Mouse (Mus musculus) heart, postnatal 0 days (tissue): Measurements from ENCODE around the gene Klf5. TPM values are rescaled to one million over a fixed set of nuclear protein-coding genes. Genes with fewer than 3 reads are reported as not detected.
A peak's percentile ranks its signal among the peaks of the same experiment; 100 is the strongest.

Experiments
- ATAC-seq: fragments of 200-750 bp; cut with Nextera tagmentation; 2 replicates; pipeline ENCODE4 v1.8.0; 2017; ENCODE audit warnings: low read depth, moderate number of reproducible peaks, moderate library complexity; ENCODE audit not compliant: insufficient read depth
- DNase-seq: peaks from one replicate; pipeline ENCODE4 v3.0.0-alpha.2; 2016; ENCODE audit warnings: low spot score
- H3K27ac ChIP-seq: fragments of 300-500 bp; sonication (generic); 2 replicates; pipeline ENCODE4 v1.5.1; 2014; ENCODE audit warnings: low read depth, mild to moderate bottlenecking
- H3K27me3 ChIP-seq: fragments of 300-500 bp; sonication (generic); 2 replicates; pipeline ENCODE4 v1.6.1; 2014; ENCODE audit warnings: low read length, mixed read lengths; ENCODE audit not compliant: control insufficient read depth, insufficient read depth
- H3K36me3 ChIP-seq: fragments of 300-500 bp; sonication (generic); replicated peaks from 2 replicates; pipeline ENCODE4 v1.6.1; 2014; ENCODE audit warnings: low read length, mixed read lengths; ENCODE audit not compliant: control insufficient read depth, insufficient read depth
- H3K4me1 ChIP-seq: fragments of 300-500 bp; sonication (generic); 2 replicates; pipeline ENCODE4 v1.6.1; 2014; ENCODE audit warnings: antibody characterized with exemption; ENCODE audit not compliant: control insufficient read depth, insufficient read depth
- H3K4me2 ChIP-seq: fragments of 300-500 bp; sonication (generic); 2 replicates; pipeline ENCODE4 v1.6.1; 2014; ENCODE audit warnings: low read depth, mild to moderate bottlenecking, low read length, moderate library complexity
- H3K4me3 ChIP-seq: fragments of 300-500 bp; sonication (generic); 2 replicates; pipeline ENCODE4 v1.5.1; 2014; ENCODE audit warnings: low read depth, low read length
- H3K9ac ChIP-seq: fragments of 300-500 bp; sonication (generic); replicated peaks from 2 replicates; pipeline ENCODE4 v1.6.1; 2014; ENCODE audit warnings: low read depth, low read length, mixed read lengths
- H3K9me3 ChIP-seq: fragments of 300-500 bp; sonication (generic); replicated peaks from 2 replicates; pipeline ENCODE4 v1.6.1; 2016; ENCODE audit warnings: low read length; ENCODE audit not compliant: control insufficient read depth
- CTCF ChIP-seq: IDR thresholded peaks from 2 replicates; pipeline ENCODE4 v1.5.1; 2016; ENCODE audit warnings: antibody characterized with exemption, control low read depth, low read depth
- EP300 ChIP-seq: IDR thresholded peaks from 2 replicates; pipeline ENCODE4 v1.6.1; 2016; ENCODE audit warnings: antibody characterized with exemption, low read depth
- WGBS: fragments of 180-500 bp; shearing (Covaris S2); extraction: QIAGEN DNeasy Blood & Tissue Kit; methylation state at CpG from one replicate; pipeline ENCODE4 v1.1.7; 2014; 5-methylcytosine and 5-hydroxymethylcytosine counted together
- polyA plus RNA-seq: library from polyadenylated mRNA; unstranded; fragments of >200 nt; fragmentation: Nextera tagmentation; extraction: Ambion mirVana; gene quantifications from 2 replicates; pipeline ENCODE4 v1.2.1, GENCODE M21; 2015
- total RNA-seq: library from RNA; depleted of rRNA; stranded (reverse); fragments of >200 nt; gene quantifications from 2 replicates; pipeline ENCODE4 v1.2.3, GENCODE M21; 2014; ENCODE audit warnings: low replicate concordance; rRNA removed

Klf5 gene
- total RNA-seq (0.11 and 2.7 TPM in 2 replicates), polyA plus RNA-seq (0.83 and 1.5 TPM in 2 replicates)

- TF ChIP-seq CTCF (no peak), EP300 (peak; percentile 34; the same call in 1 of the 2 replicates)
- Histone ChIP-seq H3K9me3 (no peaks in the 10 kb centered on the region), H3K27ac (no peak within 1 kb of the TSS), H3K36me3 (0 out of 2 replicates have a peak, but pooled peaks cover 3% of the 10 kb centered on the region), H3K4me1 (no peaks in the 10 kb centered on the region), H3K4me3 (peak within 1 kb of the TSS; percentile 68), H3K27me3 (peaks cover 8% of the 10 kb centered on the region; the same call in 1 of the 2 replicates), H3K9ac (peak within 1 kb of the TSS; percentile 39), H3K4me2 (peak within 1 kb of the TSS; percentile 99)
- DNase-seq (peak; percentile 86), ATAC-seq (peak; percentile 97)
- WGBS, result under 1% methylated on average over 65 of the region's 67 CpGs
These were observed at the start of gene Klf5 for GRCm38 (mm10) chr14:99298385-99299021. TSS of gene Klf5 (plus strand) at chr14:99298691.

GRCm38 (mm10) chr14:99262026-99262425 lies 36.5 kb upstream of the Klf5 start:
- no peak overlapping the region for H3K27ac ChIP-seq
- TF ChIP-seq EP300, result no peak
- TF ChIP-seq CTCF, result no peak
- no peak overlapping the region for H3K4me2 ChIP-seq
- no peak for ATAC-seq
- H3K4me3 ChIP-seq, result no peak overlapping the region
- H3K4me1 ChIP-seq, result peaks cover 6% of the 10 kb centered on the region; the same call in 1 of the 2 replicates
- no peaks in the 10 kb centered on the region for H3K36me3 ChIP-seq
- no peaks in the 10 kb centered on the region for H3K27me3 ChIP-seq
- WGBS, result 93% methylated on average over 12 of the region's 12 CpGs
- DNase-seq, result no peak
- H3K9ac ChIP-seq, result no peak overlapping the region
- H3K9me3 ChIP-seq, result no peaks in the 10 kb centered on the region

GRCm38 (mm10) chr14:99263816-99264215 lies 34.7 kb upstream of the Klf5 start:
- no peaks in the 10 kb centered on the region for H3K9me3 ChIP-seq
- no peak for TF ChIP-seq EP300
- TF ChIP-seq CTCF, result no peak
- no peak overlapping the region for H3K9ac ChIP-seq
- H3K36me3 ChIP-seq, result no peaks in the 10 kb centered on the region
- H3K4me2 ChIP-seq, result no peak overlapping the region
- peaks cover 6% of the 10 kb centered on the region; the same call in 1 of the 2 replicates for H3K4me1 ChIP-seq
- no peak for ATAC-seq
- DNase-seq, result no peak
- no peaks in the 10 kb centered on the region for H3K27me3 ChIP-seq
- H3K27ac ChIP-seq, result no peak overlapping the region
- WGBS, result 51% methylated on average over 6 of the region's 6 CpGs
- H3K4me3 ChIP-seq, result no peak overlapping the region

DNA sequence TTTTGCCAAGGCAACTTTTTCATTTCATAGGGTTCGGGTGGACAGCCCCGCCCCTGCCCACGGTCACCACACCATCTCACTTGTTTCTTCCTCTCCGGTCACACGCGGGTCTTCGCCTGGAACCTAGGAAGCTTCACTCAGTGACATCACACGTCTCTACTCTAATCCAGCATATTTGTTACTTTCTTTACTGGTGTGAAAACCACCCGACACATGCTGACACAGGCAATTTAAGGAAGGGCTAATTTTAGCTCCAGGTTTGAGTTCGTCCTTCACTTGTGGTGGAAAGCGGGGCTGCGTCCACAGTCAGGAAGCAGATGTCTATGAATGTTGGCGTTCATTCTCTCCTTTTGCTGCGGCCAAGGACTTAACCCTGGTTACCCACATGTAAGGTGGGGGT lies 32.7 kb upstream of the Klf5 start:
- no peak overlapping the region for H3K4me2 ChIP-seq
- WGBS, result 69% methylated on average over 14 of the region's 14 CpGs
- ATAC-seq (no peak), DNase-seq (no peak)
- TF ChIP-seq EP300 (no peak), CTCF (no peak)
- H3K9ac ChIP-seq, result no peak overlapping the region
- H3K27me3 ChIP-seq, result no peaks in the 10 kb centered on the region
- no peak overlapping the region for H3K4me3 ChIP-seq
- no peaks in the 10 kb centered on the region for H3K9me3 ChIP-seq
- peaks cover 6% of the 10 kb centered on the region; the same call in 1 of the 2 replicates for H3K4me1 ChIP-seq
- H3K27ac ChIP-seq, result no peak overlapping the region
- no peaks in the 10 kb centered on the region for H3K36me3 ChIP-seq

DNA sequence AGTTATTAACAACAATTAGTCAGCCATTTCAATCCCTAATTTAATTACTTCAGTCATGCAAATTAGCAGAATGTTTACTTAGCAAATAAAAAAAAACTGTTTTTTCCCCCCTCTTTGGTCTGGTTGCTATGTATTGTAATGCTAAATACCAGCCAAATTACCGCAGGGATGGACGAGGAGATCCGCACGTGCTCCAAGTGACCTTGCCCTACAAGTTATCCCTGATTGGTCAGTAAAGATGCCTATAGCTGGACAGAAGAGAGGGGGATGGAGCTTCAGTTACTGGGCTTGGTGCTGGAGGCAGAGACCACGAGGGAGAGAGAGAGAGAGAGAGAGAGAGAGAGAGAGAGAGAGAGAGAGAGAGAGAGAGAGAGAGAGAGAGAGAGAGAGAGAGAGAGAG lies 31.7 kb upstream of the Klf5 start:
- DNase-seq, result no peak
- WGBS, result 74% methylated on average over 5 of the region's 5 CpGs
- Histone ChIP-seq H3K4me1 (peaks cover 6% of the 10 kb centered on the region; the same call in 1 of the 2 replicates), H3K27me3 (no peaks in the 10 kb centered on the region), H3K27ac (no peak overlapping the region), H3K4me2 (no peak overlapping the region), H3K9ac (no peak overlapping the region), H3K9me3 (no peaks in the 10 kb centered on the region), H3K4me3 (no peak overlapping the region), H3K36me3 (no peaks in the 10 kb centered on the region)
- no peak for ATAC-seq
- TF ChIP-seq CTCF (no peak), EP300 (no peak)
